Mouse (Mus musculus) midbrain, postnatal 0 days (tissue): ENCODE data around the gene Tprn. TPM values are rescaled to one million over a fixed set of nuclear protein-coding genes. Genes with fewer than 3 reads are reported as not detected.
A peak's percentile ranks its signal among the peaks of the same experiment; 100 is the strongest.

Experiments
- ATAC-seq: fragments of 200-750 bp; cut with Nextera tagmentation; 2 replicates; pipeline ENCODE4 v1.8.0; 2017; ENCODE audit warnings: moderate number of reproducible peaks, mild to moderate bottlenecking, moderate TSS enrichment, moderate library complexity; ENCODE audit not compliant: low FRiP score
- DNase-seq: peaks from one replicate; pipeline ENCODE4 v3.0.0-alpha.2; 2015; ENCODE audit warnings: low spot score
- H3K27ac ChIP-seq: fragments of 300-500 bp; sonication (generic); 2 replicates; pipeline ENCODE4 v1.5.1; 2014; ENCODE audit warnings: low read depth, mild to moderate bottlenecking, low read length, mixed read lengths
- H3K27me3 ChIP-seq: fragments of 300-500 bp; sonication (generic); 2 replicates; pipeline ENCODE4 v1.6.1; 2014; ENCODE audit warnings: low read length, control low read depth, mixed read lengths; ENCODE audit not compliant: insufficient read depth
- H3K36me3 ChIP-seq: fragments of 300-500 bp; sonication (generic); 2 replicates; pipeline ENCODE4 v1.6.1; 2014; ENCODE audit warnings: low read length, control low read depth, mixed read lengths; ENCODE audit not compliant: insufficient read depth
- H3K4me1 ChIP-seq: fragments of 300-500 bp; sonication (generic); 2 replicates; pipeline ENCODE4 v1.6.1; 2014; ENCODE audit warnings: mild to moderate bottlenecking, control low read depth, antibody characterized with exemption, low read length, mixed read lengths; ENCODE audit not compliant: insufficient read depth
- H3K4me2 ChIP-seq: fragments of 300-500 bp; sonication (generic); 2 replicates; pipeline ENCODE4 v1.6.1; 2014; ENCODE audit warnings: low read depth, mild to moderate bottlenecking, low read length, mixed read lengths; ENCODE audit not compliant: poor library complexity, severe bottlenecking
- H3K4me3 ChIP-seq: fragments of 300-500 bp; sonication (generic); 2 replicates; pipeline ENCODE4 v1.5.1; 2014; ENCODE audit warnings: low read depth, mild to moderate bottlenecking, low read length, moderate library complexity
- H3K9ac ChIP-seq: fragments of 300-500 bp; sonication (generic); replicated peaks from 2 replicates; pipeline ENCODE4 v1.6.1; 2014; ENCODE audit warnings: mild to moderate bottlenecking, low read length, moderate library complexity, mixed read lengths; ENCODE audit not compliant: poor library complexity, severe bottlenecking
- H3K9me3 ChIP-seq: fragments of 300-500 bp; sonication (generic); 2 replicates; pipeline ENCODE4 v1.6.1; 2016; ENCODE audit warnings: low read length, control low read depth
- CTCF ChIP-seq: IDR thresholded peaks from 2 replicates; pipeline ENCODE4 v1.5.1; 2016; ENCODE audit warnings: antibody characterized with exemption, mild to moderate bottlenecking
- WGBS: fragments of 180-500 bp; shearing (Covaris S2); extraction: QIAGEN DNeasy Blood & Tissue Kit; methylation state at CpG from one replicate; pipeline ENCODE4 v1.1.7; 2014; 5-methylcytosine and 5-hydroxymethylcytosine counted together
- polyA plus RNA-seq: library from polyadenylated mRNA; unstranded; fragments of >200 nt; fragmentation: Nextera tagmentation; extraction: Ambion mirVana; gene quantifications from 2 replicates; pipeline ENCODE4 v1.2.1, GENCODE M21; 2015
- total RNA-seq: library from RNA; depleted of rRNA; stranded (reverse); fragments of >200 nt; gene quantifications from 2 replicates; pipeline ENCODE4 v1.2.3, GENCODE M21; 2014

Gene Tprn
- total and polyA plus RNA-seq, 2 experiments from 2014 or later, result 18.1 to 45.5 TPM

DNA sequence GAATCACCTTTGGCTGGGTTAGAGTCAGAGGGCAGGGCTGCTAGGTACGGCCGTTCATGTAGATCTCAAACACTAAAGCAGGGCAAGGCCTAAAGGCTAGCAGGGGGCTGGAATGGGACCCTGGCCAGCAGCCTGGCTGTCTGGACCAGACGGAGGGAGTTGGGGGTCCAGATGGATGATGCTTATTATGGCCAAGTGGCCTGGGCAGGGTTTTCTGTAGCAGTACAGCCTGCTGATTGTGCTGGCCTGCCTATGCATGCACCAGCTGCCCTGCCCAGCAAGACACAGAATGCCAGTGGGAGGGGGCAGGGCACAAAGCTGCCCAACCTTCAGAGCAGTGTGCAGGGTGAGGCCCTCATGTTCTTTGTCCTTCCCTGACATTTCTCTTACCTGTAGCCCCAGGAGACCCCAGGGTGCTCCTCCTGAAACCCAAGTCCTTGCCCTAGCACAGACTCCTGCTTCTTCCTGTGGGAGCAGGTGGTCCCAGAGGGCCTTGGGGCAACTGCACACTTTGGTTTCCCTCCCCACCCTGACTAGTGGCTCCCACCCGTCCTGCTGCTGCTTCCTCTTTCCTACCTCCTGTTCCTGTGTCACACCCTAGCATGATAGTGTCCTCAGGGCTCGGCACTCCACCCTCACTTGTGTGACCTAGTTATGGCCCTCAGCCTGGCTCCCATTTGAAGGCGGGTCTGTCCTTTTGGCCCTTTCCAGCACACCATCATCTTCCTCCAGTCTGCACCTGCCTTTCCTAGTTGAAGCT is 3.7 kb downstream of the Tprn start:
- WGBS, result 67% methylated on average over 6 of the region's 6 CpGs
- no peak for ATAC-seq
- Histone ChIP-seq H3K4me1 (peaks cover 40% of the 10 kb centered on the region), H3K36me3 (peaks cover 27% of the 10 kb centered on the region), H3K9ac (0 out of 2 replicates have a peak overlapping the region, but pooled peaks have one; percentile 26), H3K4me3 (peak overlapping the region; percentile 9; the same call in 1 of the 2 replicates), H3K9me3 (no peaks in the 10 kb centered on the region), H3K27me3 (peaks cover 3% of the 10 kb centered on the region; the same call in 1 of the 2 replicates), H3K27ac (no peak overlapping the region), H3K4me2 (peak overlapping the region; percentile 41)
- no peak for TF ChIP-seq CTCF
- DNase-seq, result peak; percentile 85

DNA sequence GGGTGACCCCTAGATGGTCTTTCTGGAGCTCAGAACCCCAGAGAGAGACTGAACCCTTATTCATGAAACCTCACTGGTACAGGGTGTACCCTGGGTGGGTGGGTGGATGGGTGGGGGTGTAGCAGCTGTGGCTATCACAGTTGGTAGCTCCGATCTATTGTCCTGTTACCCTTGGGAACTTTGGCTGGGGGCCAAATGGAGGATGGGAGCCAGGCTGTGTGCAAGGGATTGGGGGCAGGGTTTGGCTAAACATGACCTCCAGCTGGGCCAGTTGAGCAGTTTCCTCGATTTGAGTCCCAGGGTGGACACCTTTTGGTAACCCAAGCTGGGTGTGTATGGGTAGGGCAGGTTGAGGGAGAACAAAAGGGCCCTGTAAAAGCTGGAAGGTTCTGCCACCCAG is 4.3 kb downstream of the Tprn start:
- Histone ChIP-seq H3K36me3 (peaks cover 28% of the 10 kb centered on the region), H3K9ac (peak overlapping the region; percentile 26; the same call in 1 of the 2 replicates), H3K4me3 (no peak overlapping the region), H3K4me1 (peaks cover 47% of the 10 kb centered on the region), H3K4me2 (peak overlapping the region; percentile 41), H3K27me3 (peaks cover 3% of the 10 kb centered on the region; the same call in 1 of the 2 replicates), H3K9me3 (no peaks in the 10 kb centered on the region), H3K27ac (no peak overlapping the region)
- no peak for TF ChIP-seq CTCF
- 30% methylated on average over 2 of the region's 2 CpGs for whole genome bisulfite sequencing
- ATAC-seq (no peak), DNase-seq (peak; percentile 36)

DNA sequence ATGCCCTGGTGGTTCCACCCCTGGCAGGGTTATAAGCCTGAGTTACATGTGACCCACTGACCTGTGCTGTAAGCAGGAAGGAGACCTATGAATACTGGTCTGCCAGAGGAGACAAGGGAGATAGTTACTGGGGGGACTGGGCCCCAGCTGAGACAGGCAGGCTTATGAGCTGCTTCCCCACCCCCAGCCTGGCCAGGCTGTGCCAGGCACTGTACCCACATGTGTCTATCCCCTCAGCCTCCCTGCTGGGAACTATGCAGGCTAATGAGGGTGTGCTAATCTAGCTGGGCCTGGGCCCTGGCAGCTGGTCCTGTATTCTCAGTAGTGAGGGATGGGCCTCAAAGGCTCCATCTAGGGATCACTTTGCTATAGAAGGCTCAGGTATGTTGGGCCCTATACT is 4.8 kb downstream of the Tprn start:
- H3K27ac ChIP-seq, result no peak overlapping the region
- no peak for ATAC-seq
- H3K36me3 ChIP-seq, result peaks cover 28% of the 10 kb centered on the region
- no peak overlapping the region for H3K4me2 ChIP-seq
- peaks cover 3% of the 10 kb centered on the region; the same call in 1 of the 2 replicates for H3K27me3 ChIP-seq
- TF ChIP-seq CTCF, result no peak
- H3K4me3 ChIP-seq, result no peak overlapping the region
- DNase-seq, result peak; percentile 66
- H3K9ac ChIP-seq, result peak overlapping the region; percentile 9; the same call in 1 of the 2 replicates
- H3K9me3 ChIP-seq, result no peaks in the 10 kb centered on the region
- peaks cover 47% of the 10 kb centered on the region for H3K4me1 ChIP-seq

DNA sequence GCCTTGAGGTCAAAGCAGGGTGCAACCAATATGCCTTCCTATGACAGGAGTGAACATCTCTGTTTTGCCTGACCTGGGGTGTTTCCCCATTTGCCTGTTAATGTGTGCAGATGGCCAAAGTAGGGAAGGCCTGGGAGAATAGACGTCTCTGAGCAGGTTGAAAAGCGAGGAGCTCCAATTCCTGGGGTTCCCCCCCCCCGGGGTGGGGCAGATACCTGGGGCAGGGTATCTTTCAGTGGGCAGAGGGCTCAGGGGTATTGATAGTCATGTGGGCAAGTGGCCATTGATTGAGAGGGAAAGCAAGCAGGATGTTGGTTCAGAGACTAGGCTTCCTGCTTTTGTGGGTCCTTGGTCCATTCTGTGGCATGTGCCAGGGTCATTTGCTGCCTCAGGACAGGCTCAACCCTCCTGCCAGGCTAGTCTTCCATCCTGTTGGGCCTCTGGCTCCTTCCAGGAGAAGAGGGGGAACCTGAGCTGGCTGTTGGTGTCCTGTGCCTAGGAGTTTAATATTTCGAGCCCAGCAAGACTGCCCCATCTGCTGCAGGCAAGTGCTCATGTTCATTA is 5.4 kb downstream of the Tprn start:
- 68% methylated on average over 4 of the region's 4 CpGs for WGBS
- Histone ChIP-seq H3K36me3 (peaks cover 28% of the 10 kb centered on the region), H3K4me1 (peaks cover 47% of the 10 kb centered on the region), H3K4me2 (no peak overlapping the region), H3K9ac (0 out of 2 replicates have a peak overlapping the region, but pooled peaks have one; percentile 4), H3K27ac (no peak overlapping the region), H3K27me3 (peaks cover 3% of the 10 kb centered on the region; the same call in 1 of the 2 replicates), H3K9me3 (no peaks in the 10 kb centered on the region), H3K4me3 (no peak overlapping the region)
- DNase-seq, result no peak
- no peak for ATAC-seq
- TF ChIP-seq CTCF, result no peak

DNA sequence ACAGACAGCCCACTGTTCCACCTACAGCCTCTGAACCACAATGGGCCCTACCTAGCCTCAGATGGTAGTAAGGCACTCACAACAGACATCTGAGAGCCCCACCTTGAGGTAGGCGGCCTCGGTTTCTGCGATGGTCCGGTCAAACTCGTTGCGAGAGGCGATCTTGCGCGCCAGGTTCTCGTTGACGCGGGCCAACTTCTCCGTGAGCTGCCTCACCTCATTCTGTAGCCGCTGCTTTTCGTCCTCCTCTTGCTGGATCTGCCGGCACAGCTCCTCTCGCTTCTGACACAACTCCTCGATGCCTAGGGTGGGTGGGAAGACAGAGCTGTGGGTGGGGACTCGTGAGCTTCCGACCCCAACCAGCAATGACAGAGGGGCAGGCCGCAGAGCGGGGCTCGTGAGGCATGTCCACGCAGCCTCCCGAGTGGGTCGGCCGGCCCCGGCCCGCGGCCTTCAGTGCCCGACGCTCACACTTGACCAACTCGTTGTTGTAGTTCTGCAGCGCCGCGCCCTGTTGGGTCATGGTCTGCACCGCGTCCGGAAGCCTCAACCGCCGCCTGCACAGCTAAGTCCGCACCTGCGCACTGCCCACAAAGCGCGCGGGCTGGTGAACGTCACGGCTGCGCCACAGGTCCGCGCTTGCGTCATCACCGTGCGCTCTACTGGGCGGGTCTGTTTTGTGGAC is 9.6 kb downstream of the Tprn start, which contains the start of the genes Ssna1 and Anapc2:
Ssna1 (minus strand) TSS at position 612 of the 685 bp plus-strand sequence.
Anapc2 (plus strand) TSS at position 652 of the 685 bp plus-strand sequence.
- DNase-seq (peak; percentile 98), ATAC-seq (peak; percentile 93)
- Histone ChIP-seq H3K27ac (peak within 1 kb of the TSS; percentile 75), H3K4me2 (peak within 1 kb of the TSS; percentile 94), H3K4me1 (peaks cover 22% of the 10 kb centered on the region), H3K9me3 (no peaks in the 10 kb centered on the region), H3K27me3 (no peaks in the 10 kb centered on the region), H3K9ac (peak within 1 kb of the TSS; percentile 91), H3K4me3 (peak within 1 kb of the TSS; percentile 78), H3K36me3 (peaks cover 59% of the 10 kb centered on the region)
- under 1% methylated on average over 51 of the region's 55 CpGs for WGBS
- peak; percentile 50 for TF ChIP-seq CTCF
